Mouse (Mus musculus) ovary, postnatal 10 days (tissue): ENCODE measurements around the gene Cdyl.

Experiments used
- DNase-seq: peaks from one replicate; pipeline ENCODE4 v3.0.0; 2022; ENCODE audit warnings: low spot score

Cdyl gene

GRCm38 (mm10) chr13:35689560-35689959 is 29.9 kb downstream of the Cdyl start:
- no peak for DNase-seq

DNA sequence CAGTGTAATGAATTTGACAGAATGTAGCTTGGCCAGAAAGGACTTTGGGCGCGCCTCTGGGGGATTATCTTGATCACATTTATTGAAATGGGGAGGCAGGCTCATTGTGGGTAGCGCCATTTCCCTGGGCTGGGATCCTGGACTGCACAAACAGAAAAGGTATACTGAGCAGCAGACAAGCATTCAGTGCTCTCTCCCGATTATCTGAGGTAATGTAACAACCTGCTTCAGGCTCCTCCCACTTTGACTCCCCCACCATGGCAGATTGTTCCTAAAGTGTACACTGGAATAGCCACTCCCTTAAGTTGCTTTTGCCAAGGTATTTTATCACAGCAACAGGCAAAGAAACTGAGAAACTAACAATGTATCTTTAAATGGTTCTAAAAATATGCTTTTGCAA is 58.0 kb downstream of the Cdyl start:
- no peak for DNase-seq

DNA sequence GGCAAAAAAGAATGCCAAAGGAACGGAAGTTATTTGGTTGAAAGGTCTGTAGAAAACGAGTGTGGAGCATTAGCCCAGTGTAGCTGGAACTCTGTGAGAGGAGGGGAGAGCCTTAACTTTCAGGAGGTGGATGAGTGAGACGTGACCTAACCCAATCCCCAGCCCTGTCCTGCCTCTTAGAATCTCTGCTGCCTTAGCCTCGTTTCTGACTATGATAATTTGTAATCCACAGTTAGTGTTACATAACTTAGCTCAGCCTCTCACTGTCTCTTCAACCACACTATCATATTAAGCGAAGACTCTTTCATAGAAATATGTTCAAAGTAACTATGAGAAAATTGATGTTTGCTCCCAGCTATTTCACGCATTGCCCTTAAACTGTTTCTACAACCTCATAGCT is 59.9 kb downstream of the Cdyl start:
- DNase-seq = no peak

DNA sequence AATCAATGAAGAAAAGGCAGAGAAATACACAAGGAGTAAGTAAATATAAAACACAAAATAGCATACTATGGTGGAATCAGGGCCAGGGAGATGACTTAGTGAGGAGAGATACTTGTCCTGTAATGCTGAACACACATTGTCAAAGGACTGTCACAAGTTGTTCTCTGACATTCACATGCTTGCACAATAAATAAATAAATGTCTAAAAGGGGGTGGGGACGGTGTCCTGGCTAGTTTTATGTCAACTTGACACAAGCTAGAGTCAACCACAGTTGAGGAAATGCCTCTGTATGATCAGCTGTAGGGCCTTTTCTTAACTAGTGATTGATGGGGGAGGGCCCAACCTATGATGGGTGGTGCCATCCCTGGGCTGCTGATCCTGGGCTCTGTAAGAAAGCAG is 63.4 kb downstream of the Cdyl start:
- DNase-seq = no peak

GRCm38 (mm10) chr13:35726025-35726424 is 66.4 kb downstream of the Cdyl start:
- no peak for DNase-seq

DNA sequence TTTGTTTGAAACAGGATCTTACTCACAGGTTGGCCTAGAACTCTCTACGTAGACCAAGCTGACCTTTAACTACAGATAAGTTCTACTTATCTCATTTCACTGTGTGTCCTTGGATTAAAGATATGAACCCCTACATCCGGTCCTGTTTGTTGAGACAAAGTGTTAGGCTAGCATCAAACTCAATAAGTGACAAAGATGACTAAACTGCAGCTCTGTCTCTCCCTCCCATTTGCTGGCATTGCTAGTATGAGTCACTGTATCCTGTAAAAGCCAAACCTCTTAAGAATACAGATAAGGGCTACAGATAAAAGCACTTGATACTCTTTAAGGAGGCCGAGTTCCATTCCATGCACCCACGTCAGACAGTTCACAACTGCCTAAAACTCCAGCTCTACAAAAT is 72.5 kb downstream of the Cdyl start:
- no peak for DNase-seq

DNA sequence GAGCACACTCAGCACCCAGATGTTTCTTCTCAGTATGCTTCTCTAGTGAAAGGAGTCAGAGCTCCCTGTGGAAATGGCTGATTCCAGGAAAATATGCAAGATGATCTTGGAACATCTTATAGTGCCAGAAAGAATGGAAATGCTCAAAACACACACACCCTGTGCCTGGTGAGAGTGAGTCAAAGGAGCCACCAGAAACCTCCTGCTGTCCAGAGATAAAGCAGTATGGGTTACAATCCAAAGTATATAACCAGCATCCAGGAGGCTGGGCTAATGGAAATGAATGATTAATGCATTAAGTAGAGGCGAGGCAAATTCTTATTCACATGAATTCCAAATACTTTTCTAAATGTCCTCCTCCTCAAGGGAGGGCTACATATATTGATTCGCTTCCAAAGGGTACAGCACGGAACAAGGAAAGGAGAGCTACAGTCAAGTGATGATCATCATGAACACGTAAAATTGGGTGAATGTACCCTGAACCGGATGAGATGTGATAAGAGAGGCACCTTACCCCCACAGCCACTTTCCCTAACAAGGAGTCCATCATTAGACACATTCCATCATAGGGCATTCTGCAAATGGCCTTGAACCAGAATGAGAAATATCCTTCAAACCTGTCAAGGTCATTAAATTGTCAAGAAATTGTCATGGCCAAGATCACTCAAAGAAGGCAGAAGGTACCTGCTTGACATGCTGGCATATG is 73.4 kb downstream of the Cdyl start:
- DNase-seq = no peak

DNA sequence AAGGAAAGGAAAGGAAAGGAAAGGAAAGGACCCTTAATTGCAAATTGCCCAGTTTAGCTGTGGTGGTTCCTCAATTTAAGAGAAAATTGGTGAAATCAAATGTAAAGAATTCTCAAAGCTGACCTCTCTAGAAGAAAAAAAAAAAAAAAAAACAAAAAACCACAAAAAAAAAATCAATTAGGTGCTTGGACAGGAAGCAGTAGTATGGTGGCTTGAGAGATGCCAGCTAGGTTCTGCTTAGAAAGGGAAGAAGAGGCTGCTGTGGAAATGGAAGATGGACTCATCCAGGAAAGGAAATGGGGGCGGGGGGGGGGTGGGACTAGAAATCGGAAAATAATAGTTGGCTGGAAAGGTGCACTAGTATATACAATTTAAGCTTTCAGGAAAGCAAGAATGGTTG is 77.9 kb downstream of the Cdyl start:
- DNase-seq = no peak

GRCm38 (mm10) chr13:35738210-35738609 is 78.6 kb downstream of the Cdyl start:
- no peak for DNase-seq

DNA sequence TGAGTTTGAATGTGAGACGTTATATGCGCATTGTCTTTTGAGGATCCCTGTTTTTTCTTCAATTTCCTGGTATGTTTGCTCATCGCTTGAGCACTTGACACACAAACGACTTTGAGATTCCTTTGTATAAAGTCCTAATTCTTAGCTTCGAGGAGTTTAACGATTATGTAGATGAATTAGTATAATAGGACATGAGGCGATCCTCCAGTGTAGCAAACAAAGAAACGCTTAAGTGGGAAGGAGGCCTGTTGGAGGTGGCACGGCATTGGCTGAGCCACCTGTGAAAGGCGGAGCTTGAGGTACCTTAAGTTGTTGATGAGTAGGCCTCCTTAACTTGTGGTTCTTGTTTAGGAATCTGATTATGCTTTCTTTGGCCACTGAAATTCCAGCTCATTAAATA is 79.8 kb downstream of the Cdyl start:
- DNase-seq = no peak

- DNase-seq = peak; percentile 69
Measured at GRCm38 (mm10) chr13:35740301-35741039, 80.8 kb downstream of the Cdyl start.

DNA sequence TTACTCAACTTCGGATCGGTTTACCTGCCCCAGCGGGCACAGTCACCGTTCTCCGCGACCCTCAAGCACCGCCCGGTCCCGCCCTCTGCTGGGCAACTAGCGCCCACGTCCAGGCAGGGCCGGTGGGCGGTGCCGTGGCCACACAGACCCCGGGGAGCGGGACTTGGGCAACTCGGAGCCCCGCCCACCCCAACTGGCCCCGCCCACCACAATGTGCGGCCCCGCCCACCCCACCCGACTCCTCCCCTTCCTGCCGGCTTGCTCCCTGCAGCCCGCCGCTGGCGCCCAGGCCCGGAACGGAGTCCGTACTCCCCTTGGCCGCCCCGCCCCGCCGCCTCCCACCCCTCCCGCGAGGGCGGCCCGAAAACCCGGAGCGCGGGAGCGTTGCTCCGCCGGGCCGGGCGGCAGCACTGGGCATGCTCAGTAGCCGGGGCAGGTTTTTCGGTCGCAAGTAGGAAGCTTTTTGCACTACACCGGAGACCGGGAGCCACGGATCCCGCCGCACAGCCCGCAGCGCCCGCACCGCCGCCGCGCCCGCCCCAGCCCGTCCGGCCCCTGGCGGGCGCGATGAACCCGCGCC is 81.5 kb downstream of the Cdyl start:
- peak; percentile 80 for DNase-seq

DNA sequence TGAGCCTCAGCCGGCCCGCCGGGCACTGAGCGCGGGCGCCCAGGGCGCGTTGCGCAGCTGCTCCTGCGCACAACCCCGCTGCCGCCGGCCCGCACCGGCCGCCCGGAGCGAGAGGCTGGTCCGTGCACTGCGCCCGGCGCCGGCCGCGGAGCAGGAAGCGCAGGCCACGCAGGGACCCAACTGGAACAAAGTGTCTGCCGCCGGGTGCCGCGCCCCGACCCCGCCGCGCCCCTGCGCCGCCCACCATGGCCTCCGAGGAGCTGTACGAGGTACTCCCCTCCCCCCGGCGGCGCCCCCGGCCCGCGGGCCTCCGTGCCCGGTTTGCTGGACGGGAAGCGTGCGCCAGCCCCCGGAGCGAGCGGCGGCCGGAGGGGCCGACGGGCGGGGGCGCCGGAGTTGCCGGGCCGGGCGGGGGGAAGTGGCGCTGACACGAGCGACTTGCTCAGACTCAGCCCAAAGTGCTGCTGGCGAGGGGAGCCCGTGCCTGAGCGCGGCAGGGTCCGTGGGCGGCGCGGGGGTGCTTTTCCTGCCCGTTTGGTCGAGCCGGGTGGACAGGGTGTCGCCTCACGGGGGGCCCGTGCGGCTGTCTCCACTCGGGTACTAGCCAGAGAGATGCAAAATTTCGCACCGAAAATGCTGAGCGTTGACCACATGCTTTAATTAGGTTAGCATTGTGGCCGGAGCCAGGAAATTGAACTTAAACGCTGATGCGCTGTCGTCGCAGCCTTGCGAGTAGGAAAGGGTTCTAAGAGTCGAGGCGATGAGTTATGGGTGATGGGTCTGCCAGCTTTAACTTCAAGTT is 82.2 kb downstream of the Cdyl start:
- DNase-seq = peak; percentile 31

DNA sequence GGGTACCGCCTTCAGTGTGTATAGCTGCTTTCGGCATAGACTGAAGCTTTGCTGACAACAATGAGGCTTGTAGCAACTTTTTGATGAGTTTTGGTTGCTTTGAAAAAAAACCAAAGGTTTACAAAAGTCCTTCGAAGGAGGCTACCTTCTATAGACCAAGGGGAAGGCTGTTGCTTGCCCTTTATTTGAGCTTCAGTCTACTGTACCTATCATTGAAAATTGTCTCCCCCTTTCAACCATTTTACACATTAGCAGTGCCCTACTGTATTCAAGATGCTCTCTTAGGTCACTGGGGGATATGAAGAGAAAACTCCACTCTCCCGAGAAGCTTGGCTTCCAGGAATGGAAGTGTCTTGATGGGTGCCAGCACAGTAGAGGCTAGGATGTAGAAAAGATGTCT is 83.1 kb downstream of the Cdyl start:
- DNase-seq = no peak

DNA sequence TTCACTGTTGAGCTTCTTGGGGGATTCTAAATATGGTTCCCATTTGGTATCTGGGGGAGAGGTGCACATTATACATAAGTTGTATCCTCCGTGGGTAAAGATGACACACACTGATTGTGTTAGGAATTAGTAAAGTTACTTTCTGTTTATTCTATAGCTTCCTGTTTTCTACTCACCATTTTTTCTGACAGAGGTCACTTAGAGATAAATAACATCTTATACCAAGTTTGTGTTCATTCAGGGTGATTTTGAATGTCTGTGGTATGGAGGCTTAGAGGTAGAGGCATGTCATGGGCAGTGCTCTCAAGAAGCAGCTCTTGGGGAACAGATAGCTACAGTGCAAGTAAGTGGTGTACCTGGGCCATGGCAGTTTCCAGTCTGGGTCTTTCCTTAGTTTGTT is 83.6 kb downstream of the Cdyl start:
- DNase-seq = no peak

GRCm38 (mm10) chr13:35749194-35749593 is 89.6 kb downstream of the Cdyl start:
- DNase-seq = no peak

- DNase-seq = no peak
Measured at GRCm38 (mm10) chr13:35749680-35750079, 90.0 kb downstream of the Cdyl start.

- no peak for DNase-seq
Measured at GRCm38 (mm10) chr13:35752046-35752445, 92.4 kb downstream of the Cdyl start.

GRCm38 (mm10) chr13:35755002-35755401 is 95.4 kb downstream of the Cdyl start:
- DNase-seq = no peak

DNA sequence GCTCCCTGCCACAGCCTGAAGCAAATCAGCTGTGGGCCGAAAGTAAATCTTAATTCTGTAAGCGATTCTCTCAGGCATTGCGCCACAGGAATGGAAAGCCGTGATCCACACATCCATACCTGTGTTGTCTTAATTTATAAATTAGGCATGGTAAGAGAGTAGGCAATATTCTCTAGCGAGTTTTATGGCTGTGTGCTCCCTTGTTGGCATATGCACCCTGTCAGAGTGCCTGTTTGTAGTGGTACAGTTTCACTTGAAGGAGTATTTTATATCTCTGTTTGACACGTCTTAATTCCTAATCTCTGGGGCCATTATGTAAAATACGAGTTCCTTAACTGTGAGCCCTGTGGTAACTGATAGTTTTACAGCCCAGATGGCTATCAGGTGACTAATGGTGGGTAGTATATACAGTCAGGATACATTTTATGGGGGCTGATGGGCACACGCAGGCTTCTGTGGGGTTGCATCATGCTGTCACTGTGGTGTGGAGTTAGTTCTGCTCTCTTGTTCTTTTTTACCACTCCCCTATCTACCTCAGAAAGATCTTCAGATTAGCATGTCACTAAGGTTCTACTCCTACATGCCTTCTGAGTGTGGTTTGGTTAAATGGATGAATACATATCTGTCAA is 96.1 kb downstream of the Cdyl start:
- no peak for DNase-seq

GRCm38 (mm10) chr13:35756393-35757338 is 97.0 kb downstream of the Cdyl start:
- DNase-seq = no peak
